Mouse (Mus musculus) layer of hippocampus, adult 8-10 months (tissue): ENCODE results near the gene Slc22a6. TPM values are rescaled to one million over a fixed set of nuclear protein-coding genes. Genes with fewer than 3 reads are reported as not detected.
A peak's percentile ranks its signal among the peaks of the same experiment; 100 is the strongest.

Source experiments
- DNase-seq, 2 experiments: peaks; one replicate each; pipeline ENCODE4 v3.0.0; 2022; ENCODE audit warnings: low spot score in 2 of 2
- total RNA-seq, 4 experiments: library from RNA; stranded (reverse); gene quantifications; 2 replicates each; pipeline ENCODE4 v1.2.4; 2022

The Slc22a6 gene
- total RNA-seq, 4 experiments from 2014 or later, result 3.5 to 4.4 (median 4.1) TPM

DNA sequence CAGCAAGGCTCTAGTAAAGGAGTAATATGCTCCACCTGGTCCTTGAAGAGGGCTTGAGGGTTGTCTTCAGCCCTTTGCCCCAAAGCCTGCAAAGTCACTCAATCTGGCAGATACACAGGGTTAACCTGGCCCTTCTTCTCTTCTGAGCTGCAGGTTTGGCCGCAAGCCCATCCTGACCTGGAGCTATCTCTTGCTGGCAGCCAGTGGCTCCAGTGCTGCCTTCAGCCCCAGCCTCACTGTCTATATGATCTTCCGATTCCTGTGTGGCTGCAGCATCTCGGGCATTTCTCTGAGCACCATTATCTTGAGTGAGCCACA lies 12.6 kb upstream of the Slc22a6 start:
- DNase-seq, result no peak

GRCm38 (mm10) chr19:8611358-8612123 lies 6.3 kb upstream of the Slc22a6 start:
- DNase-seq, result no peak

- DNase-seq, result no peak
These were observed 4.7 kb upstream of the Slc22a6 start for GRCm38 (mm10) chr19:8613111-8613510.

DNA sequence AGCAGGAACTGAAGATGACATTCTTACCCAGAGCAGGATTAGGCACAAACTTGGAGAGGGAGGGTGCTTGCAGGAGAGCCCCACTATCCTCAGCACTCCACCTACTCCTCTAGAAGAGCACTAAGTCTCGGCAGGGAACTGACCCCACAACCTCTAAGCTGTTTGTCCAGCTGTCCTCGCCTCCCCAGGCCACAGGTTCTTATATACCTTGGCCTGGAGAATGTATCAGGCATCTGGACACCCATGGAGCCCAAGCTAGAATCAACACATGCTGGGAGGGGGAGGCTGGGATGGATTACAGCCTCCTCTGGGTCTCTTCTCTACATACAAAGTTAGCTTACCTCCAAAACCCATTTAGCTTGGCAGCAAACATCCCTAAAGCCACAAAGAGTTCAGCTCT lies 3.5 kb upstream of the Slc22a6 start:
- DNase-seq, result no peak

DNA sequence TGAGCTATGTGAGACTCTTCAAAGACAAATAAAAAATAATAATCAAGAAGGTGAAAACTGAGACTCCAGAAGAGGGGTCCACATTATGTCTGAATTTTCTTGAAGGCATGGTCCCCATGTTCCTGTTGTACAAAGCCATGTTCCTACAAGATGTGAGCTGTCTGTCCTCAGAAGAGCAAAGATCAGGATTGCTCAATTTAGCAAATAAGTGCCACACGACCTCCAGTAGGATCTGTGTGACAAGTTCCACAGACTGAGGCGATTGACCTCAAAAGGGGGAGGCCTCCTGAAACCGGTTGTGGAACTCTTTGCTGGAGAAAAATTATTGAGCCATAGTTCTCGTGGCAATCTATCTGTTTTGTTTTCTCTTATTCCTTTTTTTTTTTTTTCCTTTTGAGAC lies 1.5 kb upstream of the Slc22a6 start:
- DNase-seq, result no peak

DNA sequence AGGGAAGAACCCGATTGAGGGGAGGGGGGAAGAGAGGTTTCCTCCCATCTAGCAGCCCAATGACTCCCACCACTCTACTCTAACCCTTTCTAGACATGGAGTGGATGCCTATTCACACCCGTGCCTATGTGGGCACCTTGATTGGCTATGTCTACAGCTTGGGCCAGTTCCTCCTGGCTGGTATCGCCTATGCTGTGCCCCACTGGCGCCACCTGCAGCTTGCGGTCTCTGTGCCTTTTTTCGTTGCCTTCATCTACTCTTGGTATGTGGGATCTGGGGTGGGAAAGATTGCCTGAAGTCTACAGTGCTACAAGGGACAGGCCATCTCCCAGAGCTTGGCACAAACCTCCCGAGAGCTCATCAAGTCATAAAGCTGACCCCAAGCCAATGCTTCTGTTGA lies 3.3 kb downstream of the Slc22a6 start:
- no peak for DNase-seq

DNA sequence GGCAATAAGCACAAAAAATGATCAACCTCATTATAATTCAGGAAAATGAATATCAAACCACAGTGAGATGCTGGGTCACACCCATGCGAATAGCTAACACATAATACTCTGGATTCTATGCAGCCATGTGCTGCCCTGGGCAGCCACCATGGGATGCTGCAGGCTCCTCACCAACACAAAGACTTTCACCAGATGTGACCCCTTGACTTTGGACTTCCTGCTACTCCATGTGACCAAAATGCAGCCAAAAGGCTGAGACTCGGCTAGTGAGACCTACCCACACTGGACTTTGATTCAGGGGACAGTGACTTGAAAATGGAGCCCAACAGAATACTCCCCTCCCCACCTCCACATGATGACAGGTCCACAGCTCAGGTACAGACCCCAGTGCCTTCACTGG lies 12.4 kb downstream of the Slc22a6 start:
- no peak for DNase-seq

DNA sequence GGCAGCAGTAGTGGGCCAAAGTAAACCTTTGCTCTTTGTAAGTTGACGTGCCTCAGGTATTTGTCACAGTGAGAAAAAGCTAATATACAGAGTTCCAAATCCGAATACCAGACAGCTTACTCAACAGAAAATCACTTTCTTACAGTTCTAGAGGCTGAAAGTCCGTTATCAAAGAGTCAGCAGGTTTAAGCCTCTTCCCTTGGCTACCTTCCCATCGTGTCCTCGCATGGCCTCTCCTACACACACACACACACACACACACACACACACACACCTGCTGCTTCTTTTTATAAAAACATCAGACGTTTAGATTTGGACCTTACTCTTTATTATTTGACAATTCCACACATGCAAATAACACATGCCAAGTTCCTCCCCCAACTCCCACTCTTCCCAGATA lies 13.0 kb downstream of the Slc22a6 start:
- DNase-seq, result no peak

- no peak for DNase-seq
These were observed 14.2 kb downstream of the Slc22a6 start for GRCm38 (mm10) chr19:8632029-8632428.

GRCm38 (mm10) chr19:8642086-8642485 lies 24.2 kb downstream of the Slc22a6 start:
- no peak for DNase-seq

DNA sequence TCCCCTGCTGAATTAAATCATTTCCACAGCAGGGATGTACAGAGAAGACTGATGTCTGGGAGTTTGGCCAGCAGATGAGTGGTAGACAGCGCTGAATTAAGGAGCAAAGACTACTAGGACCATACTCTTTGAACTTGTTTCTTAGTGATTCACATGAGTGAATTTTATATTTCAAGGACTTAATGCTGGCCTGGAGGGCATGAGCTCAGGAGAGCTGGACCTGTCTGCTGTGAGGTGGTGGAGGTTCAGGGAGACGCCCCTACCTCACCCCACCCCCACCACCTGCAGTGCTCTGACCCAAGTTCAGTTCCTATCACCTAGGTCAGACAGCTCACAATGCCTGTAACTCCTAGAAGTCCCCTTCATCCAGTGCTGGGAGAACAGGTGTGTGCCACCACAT lies 28.6 kb downstream of the Slc22a6 start:
- DNase-seq, result no peak

DNA sequence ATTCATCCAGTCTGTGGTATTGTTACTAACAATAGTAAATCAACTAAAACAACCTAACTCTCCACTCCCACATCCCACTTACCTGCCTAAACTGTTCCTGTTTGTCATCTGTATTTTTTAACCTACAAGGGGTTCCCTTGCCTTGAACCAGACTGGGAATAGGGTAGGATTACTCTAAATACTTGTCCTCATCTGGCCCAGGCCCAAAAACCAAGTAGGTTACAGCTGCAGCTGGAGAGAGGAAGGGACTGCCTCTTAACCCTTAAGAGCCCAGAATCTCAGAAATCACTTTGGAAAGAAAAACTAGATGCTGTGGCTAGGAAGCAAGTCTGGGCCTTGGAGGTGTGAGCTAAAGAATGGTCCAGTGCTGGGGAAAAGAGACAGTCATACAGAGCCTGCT lies 38.0 kb downstream of the Slc22a6 start:
- DNase-seq, result no peak

DNA sequence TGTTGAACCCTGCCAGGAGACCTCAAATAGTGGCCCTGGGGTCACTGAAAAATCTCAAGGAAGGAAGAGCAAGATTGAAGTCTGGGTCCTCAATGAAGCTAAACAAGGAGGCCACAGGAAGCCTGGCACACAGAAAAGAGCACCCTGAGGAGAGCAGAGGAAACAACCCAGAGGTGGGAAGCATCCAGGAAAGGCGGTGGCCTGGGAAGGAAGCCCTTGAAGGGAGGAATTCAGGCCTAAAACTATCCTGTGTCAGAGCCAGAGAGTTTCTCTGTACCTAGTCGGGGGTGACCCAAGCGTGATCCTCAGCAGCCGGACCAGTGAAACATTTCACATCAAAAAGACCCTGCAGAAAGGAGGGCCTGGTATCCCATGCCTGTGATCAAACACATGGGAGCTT lies 38.5 kb downstream of the Slc22a6 start:
- no peak for DNase-seq

DNA sequence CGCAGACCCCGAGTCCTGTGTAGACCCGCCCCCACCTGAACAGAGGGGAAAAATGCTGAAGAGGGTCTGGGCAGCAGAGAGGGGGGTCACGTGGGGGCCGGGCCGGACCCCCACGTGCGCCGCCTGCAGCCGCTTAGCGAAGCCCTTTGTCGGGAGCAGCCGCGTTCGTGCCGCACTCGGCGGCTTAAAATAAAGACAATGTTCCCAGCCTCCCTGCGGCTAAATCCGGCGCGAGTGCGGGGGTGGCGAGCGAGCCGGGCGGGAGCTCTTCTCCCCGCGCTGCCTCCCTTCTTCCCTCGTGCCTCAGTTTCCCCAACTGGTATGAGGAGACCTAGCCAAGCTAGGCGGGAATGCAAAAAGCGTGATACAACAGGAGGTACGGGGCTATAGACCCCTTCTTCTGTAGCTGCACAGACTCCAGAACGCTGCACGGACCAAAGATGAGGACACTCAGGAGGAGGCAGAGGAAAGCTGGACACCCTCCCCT lies 44.0 kb downstream of the Slc22a6 start:
- DNase-seq, result peak; percentile 72

GRCm38 (mm10) chr19:8662337-8662736 lies 44.5 kb downstream of the Slc22a6 start:
- peak; percentile 82 to 87 for DNase-seq

DNA sequence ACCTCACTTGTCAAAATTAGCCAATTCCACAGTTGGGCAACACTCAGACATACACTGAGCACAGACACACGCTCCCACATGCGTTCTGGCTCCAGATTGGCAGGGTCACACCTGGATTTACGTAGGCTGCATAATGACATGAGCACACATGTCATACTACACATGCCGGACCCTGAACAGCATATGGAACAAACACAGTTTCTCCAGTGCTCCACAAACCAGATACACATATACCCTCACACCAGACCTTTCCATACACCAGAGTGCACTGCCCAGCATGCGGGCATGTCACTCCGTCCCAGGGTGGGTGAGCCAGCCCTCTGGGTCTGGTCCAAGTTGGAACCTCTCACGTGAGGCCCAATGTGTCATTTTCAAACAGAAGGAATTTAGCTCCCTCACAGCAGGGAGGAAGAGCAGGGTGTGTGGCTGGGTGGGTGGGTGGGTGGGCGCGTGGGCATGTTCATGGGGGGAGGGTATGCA lies 45.6 kb downstream of the Slc22a6 start, which contains the start of gene Chrm1:
Gene Chrm1 (plus strand): TSS at position 430 of the 480 bp plus-strand sequence.
- peak; percentile 54 to 63 for DNase-seq

DNA sequence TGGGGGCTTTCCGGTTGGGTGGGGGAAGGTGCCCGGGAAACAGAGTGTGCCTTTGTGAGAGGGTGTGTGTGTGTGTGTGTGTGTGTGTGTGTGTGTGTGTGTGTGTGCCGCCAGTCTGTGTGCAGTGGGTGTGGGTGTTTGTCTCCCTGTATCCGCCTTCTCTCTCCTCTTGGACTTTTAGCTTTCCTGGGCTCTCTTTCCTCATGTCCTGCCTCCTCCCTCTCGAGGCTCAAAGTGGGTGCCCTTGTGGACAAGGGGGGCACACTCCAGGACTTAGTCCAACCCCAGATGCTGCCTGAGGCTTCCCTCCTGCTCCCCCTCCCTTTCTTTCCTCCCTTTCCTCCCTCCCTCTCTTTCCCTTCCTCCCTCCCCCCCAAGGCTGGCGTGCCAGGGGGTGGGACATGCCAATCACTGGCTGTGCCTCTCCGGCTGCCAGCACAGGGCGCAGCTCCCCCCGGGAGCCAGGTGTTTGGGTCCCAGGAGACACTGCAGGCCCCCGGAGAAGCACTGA lies 46.1 kb downstream of the Slc22a6 start:
- peak; percentile 75 to 77 for DNase-seq

- DNase-seq, result no peak
These were observed 47.0 kb downstream of the Slc22a6 start for GRCm38 (mm10) chr19:8664859-8665258.

DNA sequence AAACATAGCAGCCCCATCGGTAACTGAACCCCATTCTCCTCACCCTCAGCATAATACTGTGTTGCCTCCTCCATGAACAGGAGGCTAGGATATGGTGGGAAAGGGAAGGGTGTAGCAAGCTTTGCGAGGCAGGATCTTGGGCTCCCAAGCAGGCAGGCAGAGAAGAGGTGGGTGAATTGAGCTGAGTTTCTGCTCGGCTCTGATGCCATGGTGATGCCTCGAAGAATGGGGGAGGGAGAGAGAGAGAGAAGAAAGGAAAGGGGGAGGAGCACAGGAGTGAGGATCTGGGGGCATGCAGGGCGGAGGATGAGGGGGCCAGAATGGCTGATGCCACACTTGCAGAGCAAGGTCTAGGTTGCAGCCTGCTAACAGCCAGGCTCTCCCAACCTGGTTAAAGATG lies 47.9 kb downstream of the Slc22a6 start:
- no peak for DNase-seq

GRCm38 (mm10) chr19:8672859-8673258 lies 55.0 kb downstream of the Slc22a6 start:
- no peak for DNase-seq

DNA sequence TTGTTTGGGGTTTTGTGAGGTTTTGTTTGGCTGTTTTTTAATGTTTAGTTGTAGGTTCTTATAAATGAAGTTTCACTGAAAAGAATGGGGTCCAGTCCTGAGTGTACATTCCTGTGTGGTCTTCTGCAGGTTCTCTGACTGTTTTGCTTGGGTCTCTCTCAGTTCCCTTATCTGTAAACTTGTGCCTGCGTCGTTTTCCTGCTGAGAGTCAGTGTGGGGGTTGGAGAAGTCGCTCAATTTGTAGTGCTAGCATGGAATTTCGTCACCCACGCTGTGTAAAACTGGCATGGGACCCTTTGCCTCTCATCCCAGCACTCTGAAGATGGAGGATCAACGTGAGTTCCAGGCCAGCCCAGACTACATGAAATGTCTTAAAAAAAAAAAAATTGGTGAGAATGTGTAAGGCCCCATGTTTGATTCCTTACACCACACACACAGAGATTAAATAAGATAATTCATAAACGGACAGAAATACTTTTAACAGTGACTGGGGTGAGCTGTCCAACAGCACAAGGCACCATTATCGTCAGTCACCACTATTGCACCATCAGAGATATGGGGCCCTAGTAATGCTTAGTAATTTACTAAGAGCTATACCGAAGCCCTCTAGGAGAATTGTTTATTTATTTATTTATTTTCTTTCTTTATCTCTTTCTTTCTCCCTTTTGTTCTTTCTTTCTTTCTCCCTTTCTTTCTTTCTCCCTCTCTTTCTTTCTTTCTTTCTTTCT lies 55.7 kb downstream of the Slc22a6 start:
- no peak for DNase-seq
